Mouse (Mus musculus) hindbrain, embryonic 13.5 days (tissue): ENCODE measurements around the gene Snd1. TPM values are rescaled to one million over a fixed set of nuclear protein-coding genes. Genes with fewer than 3 reads are reported as not detected.
"Not testable (repeated sequence)": the region's sequence is repeated elsewhere in the genome, so short reads cannot be mapped to it uniquely, and the experiment has no call there.

Experiments
- ATAC-seq: fragments of 200-750 bp; cut with Nextera tagmentation; 2 replicates; pipeline ENCODE4 v1.8.0; 2017; ENCODE audit warnings: moderate TSS enrichment; ENCODE audit not compliant: low FRiP score
- H3K27ac ChIP-seq: fragments of 300-500 bp; sonication (generic); 2 replicates; pipeline ENCODE4 v1.5.1; 2015; ENCODE audit warnings: inconsistent platforms, mild to moderate bottlenecking, moderate library complexity
- H3K27me3 ChIP-seq: fragments of 300-500 bp; sonication (generic); 2 replicates; pipeline ENCODE4 v1.6.1; 2015; ENCODE audit warnings: mild to moderate bottlenecking, inconsistent platforms
- H3K36me3 ChIP-seq: fragments of 300-500 bp; sonication (generic); 2 replicates; pipeline ENCODE4 v1.6.1; 2015; ENCODE audit warnings: mild to moderate bottlenecking, inconsistent platforms
- H3K4me1 ChIP-seq: fragments of 300-500 bp; sonication (generic); replicated peaks from 2 replicates; pipeline ENCODE4 v1.6.1; 2015; ENCODE audit warnings: inconsistent platforms
- H3K4me2 ChIP-seq: fragments of 300-500 bp; sonication (generic); 2 replicates; pipeline ENCODE4 v1.6.1; 2015; ENCODE audit warnings: inconsistent platforms, mild to moderate bottlenecking, moderate library complexity
- H3K4me3 ChIP-seq: fragments of 300-500 bp; sonication (generic); 2 replicates; pipeline ENCODE4 v1.5.1; 2015; ENCODE audit warnings: mild to moderate bottlenecking, inconsistent platforms
- H3K9ac ChIP-seq: fragments of 300-500 bp; sonication (generic); 2 replicates; pipeline ENCODE4 v1.6.1; 2015; ENCODE audit warnings: mild to moderate bottlenecking, inconsistent platforms
- H3K9me3 ChIP-seq: fragments of 300-500 bp; sonication (generic); 2 replicates; pipeline ENCODE4 v1.6.1; 2016; ENCODE audit warnings: inconsistent platforms
- WGBS: fragments of 180-500 bp; shearing (Covaris S2); methylation state at CpG from one replicate; pipeline ENCODE4 v1.1.7; 2015; 5-methylcytosine and 5-hydroxymethylcytosine counted together
- polyA plus RNA-seq: library from polyadenylated mRNA; unstranded; fragments of >200 nt; fragmentation: Nextera tagmentation; extraction: Ambion mirVana; gene quantifications from 2 replicates; pipeline ENCODE4 v1.2.1, GENCODE M21; 2015

Gene Snd1
- polyA plus RNA-seq, 1 experiment from 2014 or later, result 81.2 TPM

- ATAC-seq, result no peak
- no peak overlapping the region for H3K4me2 ChIP-seq
- peaks cover 11% of the 10 kb centered on the region; the same call in 1 of the 2 replicates for H3K4me1 ChIP-seq
- no peaks in the 10 kb centered on the region for H3K36me3 ChIP-seq
- H3K4me3 ChIP-seq, result no peak overlapping the region
- 0 out of 2 replicates have a peak, but pooled peaks cover 3% of the 10 kb centered on the region for H3K27me3 ChIP-seq
- WGBS, result 70% methylated on average over 4 of the region's 4 CpGs
- no peaks in the 10 kb centered on the region for H3K9me3 ChIP-seq
- no peak overlapping the region for H3K9ac ChIP-seq
- H3K27ac ChIP-seq, result no peak overlapping the region
Measured at GRCm38 (mm10) chr6:28904417-28904816, 429.5 kb downstream of the Snd1 start.

DNA sequence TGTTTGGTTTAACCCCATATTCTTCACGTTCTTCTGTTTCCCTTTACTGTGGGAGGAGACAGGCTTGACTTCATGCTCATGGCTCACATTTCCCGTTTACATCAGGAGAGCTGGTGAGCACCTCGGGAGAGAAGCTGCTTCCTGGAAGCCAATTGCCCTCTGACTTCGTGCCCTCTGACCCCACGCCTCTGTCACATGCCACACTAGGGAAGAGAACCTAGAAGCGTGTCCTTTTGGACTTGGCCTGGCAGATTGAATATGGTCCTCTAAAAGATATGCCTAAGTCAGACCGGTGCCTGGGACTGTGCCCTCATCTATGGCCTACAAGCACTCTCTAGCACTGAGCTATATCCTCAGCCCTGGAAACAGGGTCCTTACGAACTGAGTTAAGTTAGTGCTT lies 430.4 kb downstream of the Snd1 start:
- no peak for ATAC-seq
- WGBS, result 80% methylated on average over 8 of the region's 8 CpGs

GRCm38 (mm10) chr6:28909866-28910265 lies 434.9 kb downstream of the Snd1 start:
- Histone ChIP-seq H3K4me2 (no peak overlapping the region), H3K4me3 (no peak overlapping the region), H3K36me3 (no peaks in the 10 kb centered on the region), H3K9ac (no peak overlapping the region), H3K27me3 (no peaks in the 10 kb centered on the region), H3K27ac (no peak overlapping the region), H3K9me3 (no peaks in the 10 kb centered on the region), H3K4me1 (peaks cover 19% of the 10 kb centered on the region; the same call in 1 of the 2 replicates)
- 78% methylated on average over 15 of the region's 15 CpGs for WGBS
- ATAC-seq, result no peak

More for the DNA sequence above, 430.4 kb downstream of the Snd1 start:
- no peaks in the 10 kb centered on the region for H3K9me3 ChIP-seq
- H3K4me1 ChIP-seq, result peaks cover 19% of the 10 kb centered on the region; the same call in 1 of the 2 replicates
- no peak overlapping the region for H3K9ac ChIP-seq
- H3K36me3 ChIP-seq, result no peaks in the 10 kb centered on the region
- no peak overlapping the region for H3K27ac ChIP-seq
- H3K4me2 ChIP-seq, result no peak overlapping the region
- 0 out of 2 replicates have a peak, but pooled peaks cover 3% of the 10 kb centered on the region for H3K27me3 ChIP-seq
- no peak overlapping the region for H3K4me3 ChIP-seq

DNA sequence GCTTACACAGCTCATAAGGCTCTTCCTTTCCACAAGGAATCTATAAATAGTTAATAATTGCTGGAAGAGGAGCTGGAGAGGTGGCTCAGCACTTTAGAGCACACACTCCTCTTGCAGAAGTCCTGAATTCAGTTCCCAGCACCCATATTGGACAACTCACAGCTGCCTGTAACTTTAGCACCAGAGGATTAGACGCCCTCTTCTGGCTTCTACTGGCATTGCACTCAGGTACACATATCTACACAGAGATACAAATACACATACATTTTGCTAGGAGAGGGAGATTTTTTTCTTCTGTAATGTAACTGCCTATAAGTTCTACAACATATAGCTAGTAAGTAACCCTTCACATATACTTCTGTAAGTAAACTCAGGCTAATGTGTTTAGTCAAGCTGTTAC lies 440.0 kb downstream of the Snd1 start:
- H3K9ac ChIP-seq, result no peak overlapping the region
- no peak overlapping the region for H3K4me3 ChIP-seq
- no peaks in the 10 kb centered on the region for H3K9me3 ChIP-seq
- 71% methylated on average over 1 of the region's 1 CpGs for WGBS
- no peaks in the 10 kb centered on the region for H3K36me3 ChIP-seq
- no peak overlapping the region for H3K27ac ChIP-seq
- peaks cover 11% of the 10 kb centered on the region; the same call in 1 of the 2 replicates for H3K4me1 ChIP-seq
- H3K27me3 ChIP-seq, result no peaks in the 10 kb centered on the region
- no peak for ATAC-seq
- H3K4me2 ChIP-seq, result no peak overlapping the region

- H3K4me1 ChIP-seq, result peaks cover 10% of the 10 kb centered on the region; the same call in 1 of the 2 replicates
- no peak overlapping the region for H3K9ac ChIP-seq
- 62% methylated on average over 8 of the region's 8 CpGs for WGBS
- ATAC-seq, result no peak
- no peak overlapping the region for H3K4me3 ChIP-seq
- no peak overlapping the region for H3K27ac ChIP-seq
- no peaks in the 10 kb centered on the region for H3K9me3 ChIP-seq
- no peak overlapping the region for H3K4me2 ChIP-seq
- no peaks in the 10 kb centered on the region for H3K27me3 ChIP-seq
- no peaks in the 10 kb centered on the region for H3K36me3 ChIP-seq
Measured at GRCm38 (mm10) chr6:28916630-28917029, 441.7 kb downstream of the Snd1 start.

DNA sequence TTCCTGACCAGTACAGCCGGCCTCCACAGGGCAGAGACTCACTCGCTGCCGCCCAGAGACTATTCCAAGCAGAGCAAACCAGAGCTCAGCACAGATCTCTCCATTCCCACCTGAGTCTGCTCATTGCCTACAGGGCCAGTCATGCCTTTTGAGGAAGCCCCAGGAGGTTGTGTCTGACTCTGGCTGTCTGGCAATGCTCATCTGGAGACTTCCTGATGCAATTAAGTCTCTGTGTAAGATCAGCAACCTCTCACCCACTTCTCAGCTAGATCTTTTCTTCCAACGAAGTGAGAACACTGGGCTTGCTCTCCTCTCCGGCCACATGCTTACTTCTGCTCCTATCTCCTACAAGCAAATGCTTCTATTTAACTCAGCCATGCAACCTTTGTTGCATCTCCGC lies 444.4 kb downstream of the Snd1 start:
- Histone ChIP-seq H3K4me3 (no peak overlapping the region), H3K27ac (no peak overlapping the region), H3K9ac (peak overlapping the region; percentile 13; the same call in 1 of the 2 replicates), H3K4me1 (peaks cover 20% of the 10 kb centered on the region; the same call in 1 of the 2 replicates), H3K9me3 (no peaks in the 10 kb centered on the region), H3K27me3 (no peaks in the 10 kb centered on the region), H3K36me3 (no peaks in the 10 kb centered on the region), H3K4me2 (no peak overlapping the region)
- 66% methylated on average over 6 of the region's 6 CpGs for WGBS
- no peak for ATAC-seq

- ATAC-seq, result no peak
- no peak overlapping the region for H3K27ac ChIP-seq
- H3K4me1 ChIP-seq, result peaks cover 20% of the 10 kb centered on the region; the same call in 1 of the 2 replicates
- H3K9ac ChIP-seq, result no peak overlapping the region
- 88% methylated on average over 12 of the region's 12 CpGs for WGBS
- H3K4me2 ChIP-seq, result no peak overlapping the region
- H3K36me3 ChIP-seq, result no peaks in the 10 kb centered on the region
- no peaks in the 10 kb centered on the region for H3K27me3 ChIP-seq
- no peaks in the 10 kb centered on the region for H3K9me3 ChIP-seq
- H3K4me3 ChIP-seq, result no peak overlapping the region
Measured at GRCm38 (mm10) chr6:28922371-28922770, 447.4 kb downstream of the Snd1 start.

DNA sequence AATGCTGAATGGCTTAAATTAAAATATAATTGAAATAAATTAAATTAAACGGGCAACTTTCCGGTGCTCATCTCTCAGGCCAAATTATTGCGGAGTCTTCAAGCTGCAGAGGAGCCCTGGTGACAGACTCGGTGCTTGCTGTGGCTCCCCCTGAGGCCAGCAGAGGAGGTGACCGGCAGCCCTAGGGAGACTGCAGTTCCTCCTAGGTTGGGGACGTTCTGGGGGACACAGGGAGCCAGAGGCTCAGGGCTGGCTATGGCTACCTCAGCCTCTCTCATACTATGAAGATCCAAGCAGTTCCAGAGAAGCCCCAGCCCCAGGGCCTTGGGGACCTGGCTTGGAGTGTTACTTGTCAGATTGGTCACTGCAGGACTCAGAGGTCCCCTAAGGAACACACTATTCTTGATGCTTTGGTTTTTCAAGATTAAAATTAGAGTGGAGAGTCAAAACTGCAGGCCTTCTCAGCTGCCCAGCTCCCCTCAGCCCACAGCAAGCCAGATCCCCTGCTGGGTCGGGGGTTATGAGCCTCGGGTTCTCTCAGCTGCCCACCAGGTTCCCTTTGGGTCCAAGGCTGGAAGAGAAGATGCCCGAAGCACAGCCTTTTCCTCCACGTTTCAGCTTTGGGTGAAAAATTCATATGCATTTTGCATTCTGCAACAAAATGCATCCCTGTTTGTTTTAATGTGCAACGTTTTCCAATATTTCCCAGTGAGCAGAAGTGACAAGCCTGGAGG lies 448.3 kb downstream of the Snd1 start:
- Histone ChIP-seq H3K9me3 (no peaks in the 10 kb centered on the region), H3K27me3 (no peaks in the 10 kb centered on the region), H3K4me2 (no peak overlapping the region), H3K9ac (no peak overlapping the region), H3K27ac (0 out of 2 replicates have a peak overlapping the region, but pooled peaks have one; percentile 30), H3K4me1 (peaks cover 20% of the 10 kb centered on the region; the same call in 1 of the 2 replicates), H3K4me3 (no peak overlapping the region), H3K36me3 (no peaks in the 10 kb centered on the region)
- WGBS, result 72% methylated on average over 11 of the region's 11 CpGs
- 0 out of 2 replicates have a peak, but pooled peaks have one; percentile 21 for ATAC-seq

- Histone ChIP-seq H3K4me1 (peaks cover 20% of the 10 kb centered on the region; the same call in 1 of the 2 replicates), H3K27me3 (no peaks in the 10 kb centered on the region), H3K9me3 (no peaks in the 10 kb centered on the region), H3K4me3 (no peak overlapping the region), H3K36me3 (no peaks in the 10 kb centered on the region), H3K27ac (0 out of 2 replicates have a peak overlapping the region, but pooled peaks have one; percentile 12), H3K9ac (no peak overlapping the region), H3K4me2 (no peak overlapping the region; the same call in 1 of the 2 replicates)
- ATAC-seq, result peak; percentile 43; the same call in 1 of the 2 replicates
- WGBS, result 85% methylated on average over 10 of the region's 10 CpGs
Measured at GRCm38 (mm10) chr6:28923837-28924236, 448.9 kb downstream of the Snd1 start.

- H3K4me2 ChIP-seq, H3K9me3 ChIP-seq, H3K9ac ChIP-seq, H3K27me3 ChIP-seq, H3K4me3 ChIP-seq, ATAC-seq, H3K36me3 ChIP-seq, H3K27ac ChIP-seq: not testable (repeated sequence)
- peaks cover 30% of the 10 kb centered on the region for H3K4me1 ChIP-seq
- WGBS, result 96% methylated on average over 12 of the region's 24 CpGs
Measured at GRCm38 (mm10) chr6:28927987-28928386, 453.0 kb downstream of the Snd1 start.

DNA sequence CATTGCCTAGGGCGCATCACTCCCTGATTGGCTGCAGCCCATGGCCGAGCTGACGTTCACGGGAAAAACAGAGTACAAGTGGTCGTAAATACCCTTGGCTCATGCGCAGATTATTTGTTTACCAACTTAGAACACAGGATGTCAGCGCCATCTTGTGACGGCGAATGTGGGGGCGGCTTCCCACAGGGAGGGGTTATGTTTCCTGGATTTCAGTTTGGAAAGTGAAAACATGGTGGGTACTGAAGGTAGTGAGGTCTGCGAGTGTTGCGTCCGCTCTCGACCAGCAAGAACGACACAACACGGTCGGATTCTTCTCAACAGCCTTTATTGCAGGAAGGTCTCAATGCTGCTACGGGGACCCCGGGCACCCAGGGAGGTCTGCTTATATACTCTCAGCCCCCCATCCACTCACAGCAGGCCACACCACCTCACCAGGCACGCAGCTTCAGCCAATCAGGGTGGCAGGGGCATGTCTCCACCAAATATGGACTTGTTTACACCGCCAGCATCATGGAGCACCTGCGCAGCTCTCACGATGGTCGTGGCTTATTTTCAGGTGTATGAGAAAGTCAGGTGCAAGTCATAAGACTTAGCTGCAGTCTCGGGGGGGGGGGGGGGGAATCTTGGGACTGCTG lies 454.3 kb downstream of the Snd1 start:
- H3K36me3 ChIP-seq, H3K9ac ChIP-seq, ATAC-seq, H3K4me2 ChIP-seq, H3K4me3 ChIP-seq, H3K27me3 ChIP-seq, H3K9me3 ChIP-seq, H3K27ac ChIP-seq: not testable (repeated sequence)
- peaks cover 21% of the 10 kb centered on the region for H3K4me1 ChIP-seq
- 88% methylated on average over 20 of the region's 25 CpGs for WGBS

DNA sequence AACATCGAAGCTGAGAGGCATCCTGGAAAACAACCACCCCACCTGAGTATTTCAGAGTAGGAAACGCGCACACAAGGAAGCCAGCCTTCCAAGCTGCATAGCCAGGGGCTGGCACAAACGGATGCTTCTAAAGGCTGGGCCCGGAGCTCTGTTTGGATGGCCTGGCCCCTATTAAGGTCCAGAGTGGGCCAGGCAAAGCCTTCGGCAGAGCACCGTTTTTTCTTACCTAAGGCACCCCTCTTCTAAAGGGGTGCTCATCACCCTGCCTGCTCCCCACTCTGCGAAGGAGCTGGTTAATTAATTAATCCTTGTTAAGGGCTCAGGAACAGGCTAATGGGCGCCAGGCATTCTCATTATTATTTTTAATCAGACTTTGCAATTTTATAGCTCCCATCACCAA lies 456.3 kb downstream of the Snd1 start:
- Histone ChIP-seq H3K4me1 (peaks cover 21% of the 10 kb centered on the region), H3K4me3 (no peak overlapping the region; the same call in 1 of the 2 replicates), H3K4me2 (peak overlapping the region; percentile 54), H3K36me3 (no peaks in the 10 kb centered on the region), H3K27me3 (no peaks in the 10 kb centered on the region), H3K9ac (0 out of 2 replicates have a peak overlapping the region, but pooled peaks have one; percentile 35), H3K9me3 (no peaks in the 10 kb centered on the region), H3K27ac (peak overlapping the region; percentile 55)
- whole genome bisulfite sequencing, result 26% methylated on average over 9 of the region's 9 CpGs
- peak; percentile 14 for ATAC-seq
